Mouse (Mus musculus): Measurements from ENCODE around the gene Rnf167.

Gene Rnf167

DNA sequence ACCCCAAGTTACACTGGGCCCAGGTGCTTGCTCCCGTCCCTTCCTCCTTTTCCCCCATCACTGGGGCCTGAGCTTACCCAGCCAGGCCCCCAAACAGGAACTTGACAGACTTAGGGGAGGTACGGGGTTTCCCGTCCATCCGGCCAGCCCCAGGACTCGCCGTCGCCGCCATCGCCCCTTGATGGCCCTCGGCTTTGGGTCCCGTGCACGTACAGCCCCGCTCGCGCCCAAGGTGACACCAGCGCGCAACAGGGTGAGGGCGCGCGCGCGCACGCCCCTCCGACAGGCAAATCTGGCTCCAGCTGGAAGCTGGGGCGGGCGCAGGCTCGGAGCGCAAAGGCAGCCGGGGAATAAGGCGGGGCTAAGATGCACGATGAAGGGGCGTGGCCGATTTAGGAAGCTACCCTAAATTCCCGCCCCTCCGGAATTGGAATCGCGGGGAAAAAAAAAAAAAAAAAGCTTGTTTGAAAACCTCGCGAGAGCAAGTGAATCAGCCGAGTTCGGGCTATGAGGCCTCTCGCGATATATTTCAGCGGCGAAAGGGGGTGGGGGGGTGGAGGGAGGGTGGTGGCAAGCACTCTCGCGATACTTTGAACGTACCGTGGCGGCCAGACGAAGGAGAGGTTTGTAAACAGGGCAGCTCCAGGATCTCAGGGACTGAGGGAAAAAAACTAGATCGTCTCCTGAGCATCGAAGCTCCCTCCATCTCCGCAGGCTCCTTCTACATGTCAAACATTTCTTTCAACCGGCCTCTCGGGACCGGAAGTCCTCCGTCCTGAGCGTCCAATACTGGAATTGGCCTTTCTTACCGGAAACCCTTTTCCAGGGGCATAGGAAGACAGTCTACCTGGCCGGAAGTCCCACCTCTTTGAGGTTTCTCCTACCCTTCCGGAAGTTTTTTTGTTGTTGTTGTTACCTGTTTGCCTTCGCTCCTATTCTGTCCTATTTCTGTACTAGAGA lies at the start of gene Rnf167, which contains the start of gene Slc25a11:
Rnf167 (plus strand) TSS at position 545 of the 960 bp plus-strand sequence.
Slc25a11 (minus strand) TSS at position 789 of the 960 bp plus-strand sequence.
- peak; percentile 85 to 94 for DNase-seq (ENCODE audit: low spot score in 2 of 2)

DNA sequence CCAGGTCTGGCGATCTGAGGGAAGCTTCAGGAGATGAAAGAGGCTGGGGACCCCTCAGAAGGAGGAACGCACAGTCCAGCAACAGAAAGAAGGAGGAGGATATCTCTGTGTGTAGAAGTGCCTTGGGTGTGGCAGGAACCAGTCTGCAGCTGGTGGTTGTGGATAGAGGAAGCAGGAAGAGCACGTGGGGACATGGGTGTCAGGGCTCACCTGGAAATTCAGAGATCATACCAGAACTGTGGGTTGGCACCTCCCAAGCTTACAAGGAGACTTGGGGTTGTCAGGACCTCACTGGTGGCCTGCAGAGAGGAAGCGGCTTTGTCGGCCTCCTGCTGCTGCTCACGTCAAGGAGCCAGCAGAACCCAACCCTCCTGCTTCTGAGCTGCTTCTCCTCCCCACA lies 49.7 kb upstream of the Rnf167 start:
- DNase-seq (ENCODE audit: low spot score in 2 of 2) = no peak

DNA sequence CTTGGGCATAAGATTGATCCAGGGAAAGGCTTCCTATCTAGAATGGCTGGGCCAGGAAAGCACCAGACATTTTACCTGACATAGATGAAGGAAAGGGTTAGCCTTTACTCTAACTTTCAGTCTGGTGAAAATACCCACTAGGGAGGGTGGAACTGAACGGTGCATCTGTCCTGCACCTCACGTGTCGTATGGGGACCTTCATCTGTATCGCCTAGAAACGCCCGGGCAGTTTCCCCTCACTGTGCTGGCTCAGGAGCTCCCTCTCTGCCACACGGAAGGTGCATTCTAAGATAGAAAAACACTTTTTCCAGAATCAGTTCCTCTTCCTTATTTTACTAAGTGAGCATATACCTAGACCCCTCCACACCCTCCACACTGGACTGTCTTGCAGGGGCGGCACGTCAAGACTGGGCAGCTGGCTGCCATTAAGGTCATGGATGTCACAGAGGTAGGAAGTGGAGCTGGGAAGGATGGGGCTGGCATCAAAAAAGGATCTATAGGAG lies 48.5 kb upstream of the Rnf167 start:
- no peak for DNase-seq (ENCODE audit: low spot score in 2 of 2)

DNA sequence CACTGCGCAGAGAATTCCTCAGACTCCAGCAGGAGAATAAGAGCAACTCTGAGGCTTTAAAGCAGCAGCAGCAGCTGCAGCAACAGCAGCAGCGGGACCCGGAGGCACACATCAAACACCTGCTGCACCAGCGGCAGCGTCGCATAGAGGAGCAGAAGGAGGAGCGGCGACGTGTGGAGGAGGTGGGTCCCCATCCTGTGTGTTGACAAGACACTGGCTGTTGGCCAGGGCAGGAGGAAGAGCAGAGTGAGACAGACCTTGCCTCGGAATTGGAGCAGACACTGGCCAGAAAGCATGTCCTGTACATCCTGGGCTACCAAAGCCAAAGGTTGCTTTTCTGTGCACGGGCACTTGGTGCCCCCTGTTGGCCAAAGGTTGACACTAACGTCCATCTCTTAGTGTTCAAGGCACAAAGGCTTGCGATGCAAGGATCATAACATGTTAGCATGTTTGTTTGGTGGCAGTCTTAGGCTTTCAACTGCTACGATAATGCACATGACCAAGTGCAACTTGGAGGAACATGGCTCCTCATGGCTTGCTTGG lies 41.9 kb upstream of the Rnf167 start:
- DNase-seq (ENCODE audit: low spot score in 2 of 2) = peak; percentile 59 to 67

DNA sequence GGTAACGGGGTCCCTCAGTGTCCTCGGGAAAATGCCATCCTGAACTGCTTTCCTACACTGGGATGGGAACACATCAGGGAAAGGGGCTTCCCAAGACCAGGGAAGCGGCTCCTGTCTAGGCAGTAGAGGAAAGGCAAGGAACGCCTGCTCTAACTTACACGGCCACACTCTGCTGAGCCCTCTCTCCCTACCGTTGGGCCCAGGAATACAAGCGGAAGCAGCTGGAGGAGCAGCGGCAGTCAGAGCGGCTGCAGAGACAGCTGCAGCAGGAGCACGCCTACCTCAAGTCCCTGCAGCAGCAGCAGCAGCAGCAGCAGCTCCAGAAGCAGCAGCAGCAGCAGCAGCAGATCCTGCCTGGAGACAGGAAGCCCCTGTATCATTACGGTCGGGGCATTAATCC lies 40.3 kb upstream of the Rnf167 start:
- no peak for DNase-seq (ENCODE audit: low spot score in 2 of 2)

DNA sequence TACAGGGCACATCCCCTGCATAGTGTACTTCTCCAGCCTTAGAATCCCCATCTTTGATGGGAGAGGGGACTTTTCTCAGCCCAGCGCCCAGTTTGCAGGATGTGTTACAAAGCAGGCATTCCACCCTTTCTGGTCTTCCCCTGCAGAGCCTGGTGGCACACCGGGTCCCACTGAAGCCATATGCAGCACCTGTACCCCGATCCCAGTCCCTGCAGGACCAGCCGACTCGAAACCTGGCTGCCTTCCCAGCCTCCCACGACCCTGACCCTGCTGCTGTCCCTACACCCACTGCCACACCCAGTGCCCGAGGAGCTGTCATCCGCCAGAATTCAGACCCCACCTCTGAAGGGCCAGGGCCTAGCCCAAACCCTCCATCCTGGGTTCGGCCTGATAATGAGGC lies 39.4 kb upstream of the Rnf167 start:
- no peak for DNase-seq (ENCODE audit: low spot score in 2 of 2)

DNA sequence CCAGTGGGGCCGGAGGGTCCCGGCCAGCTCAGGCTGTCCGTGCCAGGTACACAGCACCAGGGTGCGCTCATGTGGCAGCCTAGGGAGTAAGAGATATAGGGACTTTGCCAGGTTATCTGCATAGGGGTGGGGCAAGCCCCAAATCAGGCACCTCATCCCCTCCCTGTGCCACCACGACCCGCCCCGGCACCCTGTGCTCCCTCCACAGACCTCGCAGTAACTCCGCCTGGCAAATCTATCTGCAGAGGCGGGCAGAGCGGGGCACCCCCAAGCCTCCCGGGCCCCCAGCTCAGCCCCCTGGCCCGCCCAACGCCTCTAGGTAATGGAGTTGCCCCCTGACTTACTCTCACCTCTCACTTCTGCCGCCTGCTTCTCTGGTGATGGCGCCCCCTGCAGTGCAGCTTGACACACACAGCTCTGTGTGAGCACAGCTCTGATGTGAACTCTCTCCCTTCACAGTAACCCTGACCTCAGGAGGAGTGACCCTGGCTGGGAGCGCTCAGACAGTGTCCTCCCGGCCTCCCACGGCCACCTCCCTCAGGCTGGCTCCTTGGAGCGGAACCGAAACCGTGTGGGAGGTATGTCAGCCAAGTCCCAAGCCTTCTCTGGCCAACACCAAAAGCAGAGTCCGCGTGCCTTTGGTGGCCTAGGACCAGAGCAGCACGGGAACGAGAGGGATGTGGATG lies 38.5 kb upstream of the Rnf167 start:
- no peak for DNase-seq (ENCODE audit: low spot score in 2 of 2)

DNA sequence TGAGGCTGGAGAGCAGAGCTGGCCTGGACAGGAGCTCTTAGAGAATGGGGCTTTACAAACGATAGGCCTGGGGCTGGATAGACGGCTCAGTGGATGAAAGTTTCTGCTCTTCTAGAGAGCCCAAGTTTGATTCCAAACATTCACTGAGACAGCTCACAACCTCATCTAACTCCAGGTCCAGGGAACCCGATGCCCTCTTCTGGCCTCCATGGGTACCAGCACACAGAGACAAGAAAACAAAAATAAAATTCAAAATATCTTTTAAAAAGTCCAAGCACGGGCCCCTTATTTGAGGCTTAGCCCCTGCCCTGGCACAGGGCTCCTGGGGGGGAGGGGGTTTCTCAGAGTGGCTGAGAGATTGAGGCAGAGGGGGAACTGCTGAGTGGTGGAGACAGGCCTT lies 36.3 kb upstream of the Rnf167 start:
- no peak for DNase-seq (ENCODE audit: low spot score in 2 of 2)

DNA sequence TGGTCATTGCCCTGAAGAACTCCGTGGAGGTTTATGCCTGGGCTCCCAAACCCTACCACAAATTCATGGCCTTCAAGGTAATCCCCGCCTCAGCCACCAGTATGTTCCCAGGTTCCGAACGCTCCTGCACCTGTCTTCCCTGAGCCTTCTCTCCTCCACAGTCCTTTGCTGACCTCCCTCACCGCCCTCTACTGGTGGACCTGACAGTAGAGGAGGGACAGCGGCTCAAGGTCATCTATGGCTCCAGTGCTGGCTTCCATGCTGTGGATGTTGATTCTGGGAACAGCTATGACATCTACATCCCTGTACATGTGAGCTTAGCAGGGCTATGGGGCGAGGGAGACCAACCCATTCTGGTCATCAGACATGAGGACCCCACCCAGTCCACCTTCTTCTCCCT lies 34.5 kb upstream of the Rnf167 start:
- DNase-seq (ENCODE audit: low spot score in 2 of 2) = no peak

DNA sequence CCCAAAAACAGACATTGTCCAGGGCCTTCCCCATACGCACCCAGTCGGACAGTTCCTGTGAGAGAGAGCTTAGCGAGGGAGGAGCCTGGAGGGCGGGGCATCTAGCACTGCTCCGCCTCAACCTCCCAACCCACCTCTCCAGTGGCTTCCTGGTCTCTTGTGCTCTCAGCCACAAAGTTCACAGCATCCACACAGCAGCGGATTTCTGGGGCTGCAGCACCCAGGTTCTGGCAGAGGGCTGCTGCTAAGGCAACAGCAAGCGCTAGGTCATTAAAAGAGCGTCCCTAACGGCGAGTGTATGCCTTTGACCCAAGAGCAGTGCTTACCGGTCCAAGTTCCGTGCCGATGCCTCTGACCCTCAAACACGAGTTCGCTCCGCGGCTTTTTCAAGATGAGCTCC lies 32.0 kb upstream of the Rnf167 start:
- peak; percentile 64 to 65 for DNase-seq (ENCODE audit: low spot score in 2 of 2)

DNA sequence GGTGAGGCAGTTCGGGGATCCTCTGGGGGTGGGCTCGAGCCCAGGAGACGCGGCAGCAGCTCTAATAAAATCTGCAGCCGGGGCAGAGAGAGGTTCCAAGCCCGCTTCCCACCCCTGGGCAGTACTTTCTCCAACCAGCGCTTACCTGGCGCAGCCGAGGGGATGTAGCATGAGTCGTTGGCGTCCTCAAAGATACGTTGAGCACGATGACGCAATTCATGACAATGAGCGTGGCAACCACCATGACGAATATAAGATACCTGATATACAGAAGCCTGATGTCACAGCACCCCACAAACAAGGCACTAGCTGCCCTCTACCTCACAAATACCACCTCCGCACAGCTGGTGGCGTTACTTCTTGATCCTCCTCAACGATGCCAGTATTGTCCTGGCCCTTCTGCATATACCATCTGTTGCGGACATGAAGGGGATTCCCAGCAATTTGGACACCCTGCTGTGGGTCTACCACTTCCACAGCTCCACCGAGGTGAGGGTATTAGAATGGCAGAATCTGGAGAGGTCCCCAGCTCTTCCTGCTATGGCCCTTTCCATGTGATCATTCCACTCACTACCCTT lies 31.4 kb upstream of the Rnf167 start, which contains the start of gene 4930544D05Rik:
4930544D05Rik (plus strand) TSS at position 333 of the 578 bp plus-strand sequence.
- DNase-seq (ENCODE audit: low spot score in 2 of 2) = no peak

DNA sequence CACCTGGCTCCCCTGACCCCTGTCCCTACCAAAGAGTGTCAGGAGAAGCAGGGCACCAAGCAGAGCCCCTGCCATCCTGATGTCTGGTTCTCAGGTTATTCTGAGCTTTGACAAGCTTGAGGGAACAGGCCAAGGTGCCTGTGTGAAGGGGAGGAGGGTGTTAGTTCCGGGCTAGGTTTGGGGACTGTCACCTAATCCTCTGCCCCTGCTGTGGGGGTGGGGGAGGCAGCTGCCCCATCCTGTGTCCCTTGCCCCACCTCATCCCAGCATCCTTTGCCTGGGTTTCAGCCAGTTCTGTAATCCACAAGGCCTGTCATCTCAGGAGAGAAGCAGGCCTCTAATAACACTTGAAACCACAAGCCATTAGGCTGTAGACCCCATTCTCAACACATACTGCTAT lies 27.9 kb upstream of the Rnf167 start, which contains the start of gene Chrne:
Chrne (minus strand) TSS at position 116 of the 400 bp plus-strand sequence.
- DNase-seq (ENCODE audit: low spot score in 2 of 2) = no peak

DNA sequence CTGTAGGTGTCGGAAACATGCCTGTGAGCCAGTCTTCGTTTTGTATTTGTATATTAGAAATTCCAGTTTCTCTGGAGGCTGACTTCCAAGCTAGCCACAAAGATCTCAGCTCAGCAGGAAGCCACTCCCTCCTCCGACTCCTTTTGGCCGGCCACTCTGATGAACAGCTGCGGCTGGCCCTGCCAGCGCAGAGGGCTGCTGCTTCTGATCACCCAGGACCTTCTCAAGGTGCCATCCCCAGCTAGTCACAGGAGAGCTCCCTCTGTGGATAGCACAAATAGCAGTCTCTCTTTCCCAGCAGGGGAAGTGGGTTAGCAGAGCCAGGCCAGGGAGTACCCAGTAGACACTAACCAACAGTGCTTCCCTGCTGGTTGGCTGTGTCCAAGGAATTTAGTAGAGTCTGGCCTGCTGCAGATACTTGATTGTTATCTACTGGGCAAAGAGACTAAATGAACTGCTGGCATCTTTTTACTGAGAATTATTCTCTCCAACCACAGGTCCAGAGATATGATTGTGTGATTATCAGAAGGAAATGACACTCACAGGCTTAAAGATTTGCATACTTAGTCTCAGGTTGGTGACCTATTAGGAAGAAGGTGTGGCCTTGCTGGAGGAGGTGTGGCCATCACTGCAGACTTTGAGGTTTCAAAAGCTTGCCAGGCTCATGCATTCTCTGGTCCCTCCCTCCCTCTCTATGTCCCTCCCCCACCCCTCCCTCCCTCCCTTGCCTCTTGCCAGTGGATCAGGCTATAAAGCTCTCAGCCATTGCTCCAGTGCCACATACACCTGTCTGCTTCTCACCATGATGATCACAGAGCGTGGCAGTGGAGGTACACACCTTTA lies 24.8 kb upstream of the Rnf167 start:
- DNase-seq (ENCODE audit: low spot score in 2 of 2) = no peak

DNA sequence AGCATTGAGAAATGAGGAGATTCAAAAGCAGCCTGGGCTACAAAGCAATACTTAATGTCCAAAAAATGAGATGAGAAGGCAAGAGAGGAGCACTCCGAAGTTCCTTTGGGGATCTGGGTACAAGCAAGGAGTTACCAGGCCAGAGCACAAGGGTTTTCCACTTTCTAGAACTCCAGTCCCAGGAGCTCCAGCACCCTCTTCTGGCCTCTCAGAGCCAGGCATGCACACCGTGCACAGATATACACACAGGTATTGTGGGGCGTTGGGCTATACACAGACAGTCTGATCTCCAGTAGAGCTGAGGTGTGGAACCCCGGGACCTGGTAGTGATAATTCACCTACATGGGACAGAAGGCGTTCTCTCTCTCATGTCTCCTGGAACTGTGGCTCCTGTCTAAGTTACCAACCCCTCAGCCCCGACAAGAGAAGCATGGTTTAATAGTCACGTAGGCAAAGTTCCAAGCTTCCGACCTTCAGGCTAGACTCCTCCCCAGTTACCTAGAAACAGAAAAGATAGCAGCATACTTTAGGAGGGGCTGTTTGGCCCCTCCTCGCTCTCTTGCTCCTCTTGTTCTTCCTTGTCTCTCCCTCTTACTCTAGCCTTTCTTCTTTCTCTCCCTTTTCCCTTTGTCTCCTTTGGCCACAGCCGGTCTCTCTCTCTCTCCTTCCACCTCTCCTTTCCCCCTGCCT lies 23.8 kb upstream of the Rnf167 start:
- no peak for DNase-seq (ENCODE audit: low spot score in 2 of 2)

DNA sequence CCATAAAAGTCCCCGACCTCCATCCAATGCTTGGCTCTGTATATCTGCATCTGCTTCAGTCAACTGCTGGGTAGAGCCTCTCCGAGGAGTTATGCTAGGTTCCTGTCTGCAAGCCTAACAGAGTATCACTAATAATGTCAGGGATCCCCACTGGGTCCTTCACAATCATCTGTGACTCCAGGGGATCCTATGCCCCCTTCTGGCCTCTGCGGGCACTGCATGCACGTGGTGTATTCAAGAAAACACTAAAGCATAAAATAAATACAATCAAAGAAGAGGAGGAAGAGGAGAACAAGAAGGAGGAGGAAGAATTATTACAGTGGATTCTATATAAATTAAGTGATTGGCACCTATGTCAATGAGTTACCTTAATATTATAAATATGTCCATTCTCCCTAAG lies 21.6 kb upstream of the Rnf167 start:
- peak in 1 of 2 experiments; percentile 29 for DNase-seq (ENCODE audit: low spot score in 2 of 2)

DNA sequence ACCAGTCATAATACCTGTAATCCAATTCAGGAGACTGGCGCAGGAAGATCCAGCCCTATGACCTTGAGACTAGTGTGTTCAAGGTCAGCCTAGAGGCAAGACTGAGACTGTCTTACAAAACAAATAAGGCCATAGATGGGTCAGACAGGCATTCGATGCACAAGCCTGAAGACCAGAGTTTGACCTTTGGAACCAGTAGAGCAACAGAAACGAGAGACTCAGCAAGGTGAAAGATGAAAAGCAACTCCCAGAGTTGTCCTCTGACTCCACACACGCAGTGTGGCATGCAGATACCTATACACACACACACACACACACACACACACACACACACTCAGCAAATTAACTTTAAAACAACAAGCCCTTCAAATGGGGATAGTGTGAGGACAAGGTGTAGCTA lies 20.2 kb upstream of the Rnf167 start:
- no peak for DNase-seq (ENCODE audit: low spot score in 2 of 2)

DNA sequence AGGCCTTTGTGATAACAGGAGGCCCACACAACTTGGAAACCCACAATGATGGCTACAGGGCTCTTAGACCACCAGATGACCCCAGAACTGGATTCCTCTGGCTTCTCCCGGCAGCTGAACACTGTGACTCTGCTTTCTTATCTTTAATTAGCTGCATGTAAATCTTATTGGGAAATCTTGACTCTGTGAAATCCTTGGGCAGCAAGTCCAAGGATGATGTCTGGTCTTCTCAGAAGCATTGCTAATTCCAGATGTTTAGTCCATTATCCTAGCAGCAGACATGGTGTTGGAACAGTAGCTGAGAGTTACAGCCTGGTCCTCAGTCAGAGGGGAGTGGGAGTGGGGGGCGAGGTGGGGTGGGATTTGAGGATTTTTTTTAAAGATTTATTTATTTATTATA lies 18.6 kb upstream of the Rnf167 start:
- no peak for DNase-seq (ENCODE audit: low spot score in 2 of 2)

DNA sequence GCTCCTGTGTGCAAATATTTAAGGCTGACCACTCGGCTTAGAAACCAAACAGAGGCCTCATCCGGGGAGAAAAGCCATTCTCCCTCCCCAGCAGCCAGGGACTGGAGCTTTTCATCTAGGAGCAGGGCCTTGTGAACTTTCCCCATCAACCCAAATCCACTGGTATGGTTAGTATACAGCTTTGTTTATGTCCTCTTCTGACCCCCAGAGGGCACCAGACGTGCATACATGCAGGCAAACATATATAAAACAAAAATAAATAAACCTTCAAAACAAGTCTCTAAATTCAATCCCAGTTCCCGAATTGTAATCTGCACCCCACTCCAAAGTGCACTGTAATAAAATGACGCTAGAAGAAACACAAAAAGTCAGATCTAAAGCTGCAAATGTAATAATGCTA lies 17.5 kb upstream of the Rnf167 start:
- DNase-seq (ENCODE audit: low spot score in 2 of 2) = no peak

DNA sequence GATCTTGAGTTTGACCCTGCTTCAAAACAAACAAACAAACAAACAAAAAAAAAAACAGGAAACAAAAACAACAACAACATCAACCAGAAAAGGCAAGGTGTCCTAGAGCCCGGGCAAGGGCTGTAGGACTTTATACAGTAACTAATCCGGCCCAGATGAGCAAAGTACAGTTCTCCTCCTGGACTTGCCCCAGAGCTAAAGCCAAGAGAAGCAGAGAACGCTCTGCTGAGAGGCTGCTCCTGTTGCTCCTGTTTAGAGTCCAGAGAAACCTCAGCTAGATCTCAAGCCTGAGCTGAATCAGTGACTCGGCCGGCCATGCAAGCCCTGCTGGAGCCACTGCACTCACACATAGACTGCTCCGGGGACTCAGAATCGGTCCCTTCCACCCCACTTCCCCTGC lies 16.9 kb upstream of the Rnf167 start:
- DNase-seq (ENCODE audit: low spot score in 2 of 2) = no peak

DNA sequence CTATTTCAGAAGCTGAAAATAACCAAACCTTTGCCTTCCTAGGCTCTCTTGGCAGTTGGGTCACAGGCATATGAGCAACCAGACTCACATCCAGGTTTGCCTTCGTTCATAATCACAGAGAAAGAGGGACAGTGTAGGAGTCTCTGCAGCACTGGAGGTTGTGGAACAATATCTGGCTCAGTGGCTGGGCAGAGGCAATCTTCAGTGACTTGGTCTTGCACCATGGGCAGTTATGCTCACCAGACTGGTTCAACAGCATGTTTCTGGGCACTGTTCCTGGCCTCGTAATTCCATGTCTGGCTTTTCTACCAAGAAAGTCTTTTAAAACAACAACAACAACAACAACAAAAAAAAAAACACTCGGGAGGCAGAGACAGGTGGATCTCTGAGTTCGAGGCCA lies 11.4 kb upstream of the Rnf167 start:
- no peak for DNase-seq (ENCODE audit: low spot score in 2 of 2)
